Mouse (Mus musculus) left cerebral cortex, postnatal 4 days (tissue): ENCODE results near the gene Gfer. TPM values are rescaled to one million over a fixed set of nuclear protein-coding genes. Genes with fewer than 3 reads are reported as not detected.

Experiments used
- DNase-seq: peaks from one replicate; pipeline ENCODE4 v3.0.0-alpha.2; 2022
- intact Hi-C: fragments of 180-260 bp; cut with DNase I; formaldehyde crosslinking; loops from one replicate; pipeline ENCODE4 v1.15.1; 2025
- total RNA-seq, 2 experiments: library from RNA; stranded (reverse); gene quantifications; 2 replicates each; pipeline ENCODE4 v1.2.3; 2021

Gfer gene
- total RNA-seq, result 10 to 100 TPM; 21.0 to 22.7 TPM

GRCm38 (mm10) chr17:24696011-24696697, at the start of gene Gfer, which contains the start of gene Noxo1:
Gene Gfer (minus strand): TSS chr17:24696156.
Gene Noxo1 (plus strand): TSS chr17:24696234.
- intact Hi-C loops, result no loop called here
- DNase-seq, result peak; percentile 93

- DNase-seq, result no peak
- intact Hi-C loops, result no loop called here
These were observed 48.4 kb upstream of the Gfer start for GRCm38 (mm10) chr17:24744381-24744780.

- DNase-seq, result no peak
- intact Hi-C loops, result no loop called here
These were observed 47.9 kb upstream of the Gfer start for GRCm38 (mm10) chr17:24743896-24744295.

GRCm38 (mm10) chr17:24742307-24742706, 46.4 kb upstream of the Gfer start:
- intact Hi-C loops, result no loop called here

GRCm38 (mm10) chr17:24739926-24740325, 44.0 kb upstream of the Gfer start:
- intact Hi-C loops, result no loop called here
- DNase-seq, result no peak

More at GRCm38 (mm10) chr17:24742307-24742706, 46.4 kb upstream of the Gfer start:
- no peak for DNase-seq

GRCm38 (mm10) chr17:24738238-24738637, 42.3 kb upstream of the Gfer start:
- no peak for DNase-seq
- intact Hi-C loops, result no loop called here

- DNase-seq, result no peak
- intact Hi-C loops, result no loop called here
These were observed 41.3 kb upstream of the Gfer start for GRCm38 (mm10) chr17:24737135-24737810.

- intact Hi-C loops, result no loop called here
- peak; percentile 92 for DNase-seq
These were observed 40.5 kb upstream of the Gfer start, which contains the start of gene Msrb1 for GRCm38 (mm10) chr17:24736330-24737051. Gene Msrb1 (plus strand): TSS chr17:24736642.

GRCm38 (mm10) chr17:24735446-24735845, 39.5 kb upstream of the Gfer start:
- intact Hi-C loops, result no loop called here
- no peak for DNase-seq

GRCm38 (mm10) chr17:24734513-24734912, 38.6 kb upstream of the Gfer start:
- intact Hi-C loops, result no loop called here
- no peak for DNase-seq

- intact Hi-C loops, result no loop called here
- DNase-seq, result no peak
These were observed 37.6 kb upstream of the Gfer start for GRCm38 (mm10) chr17:24733434-24734050.

GRCm38 (mm10) chr17:24732233-24732935, 36.4 kb upstream of the Gfer start:
- no peak for DNase-seq
- intact Hi-C loops, result no loop called here

- no peak for DNase-seq
- intact Hi-C loops, result no loop called here
These were observed 34.8 kb upstream of the Gfer start for GRCm38 (mm10) chr17:24730787-24731186.

GRCm38 (mm10) chr17:24729067-24729466, 33.1 kb upstream of the Gfer start:
- DNase-seq, result no peak
- intact Hi-C loops, result no loop called here

GRCm38 (mm10) chr17:24728184-24728583, 32.2 kb upstream of the Gfer start:
- DNase-seq, result no peak
- intact Hi-C loops, result no loop called here

GRCm38 (mm10) chr17:24727618-24728017, 31.7 kb upstream of the Gfer start, which contains the start of gene Rpl3l:
Gene Rpl3l (plus strand): TSS chr17:24727820.
- no peak for DNase-seq
- intact Hi-C loops, result no loop called here

GRCm38 (mm10) chr17:24725637-24726390, 29.9 kb upstream of the Gfer start:
- intact Hi-C loops, result no loop called here
- no peak for DNase-seq

- peak; percentile 99 for DNase-seq
- intact Hi-C loops, result no loop called here
These were observed 28.2 kb upstream of the Gfer start, which contains the start of gene Ndufb10 for GRCm38 (mm10) chr17:24724184-24724583. Gene Ndufb10 (minus strand): TSS chr17:24724478.

- DNase-seq, result no peak
- intact Hi-C loops, result no loop called here
These were observed 27.9 kb upstream of the Gfer start for GRCm38 (mm10) chr17:24723881-24724180.
